Mouse (Mus musculus) lung, embryonic 14.5 days (tissue): ENCODE measurements around the gene Malsu1. TPM values are rescaled to one million over a fixed set of nuclear protein-coding genes. Genes with fewer than 3 reads are reported as not detected.

Experiments
- ATAC-seq: fragments of 200-750 bp; cut with Nextera tagmentation; 2 replicates; pipeline ENCODE4 v1.8.0; 2017; ENCODE audit warnings: mild to moderate bottlenecking, moderate TSS enrichment, moderate library complexity; ENCODE audit not compliant: insufficient read depth
- DNase-seq: peaks from one replicate; pipeline ENCODE4 v3.0.0-alpha.2; 2015
- H3K27ac ChIP-seq: fragments of 300-500 bp; sonication (generic); 2 replicates; pipeline ENCODE4 v1.5.1; 2014; ENCODE audit warnings: low read depth, mild to moderate bottlenecking, moderate library complexity
- H3K27me3 ChIP-seq: fragments of 300-500 bp; sonication (generic); 2 replicates; pipeline ENCODE4 v1.6.1; 2014; ENCODE audit warnings: low read length, control low read depth; ENCODE audit not compliant: insufficient read depth
- H3K36me3 ChIP-seq: fragments of 300-500 bp; sonication (generic); 2 replicates; pipeline ENCODE4 v1.6.1; 2014; ENCODE audit warnings: control low read depth; ENCODE audit not compliant: insufficient read depth
- H3K4me1 ChIP-seq: fragments of 300-500 bp; sonication (generic); 2 replicates; pipeline ENCODE4 v1.6.1; 2014; ENCODE audit warnings: antibody characterized with exemption, control low read depth; ENCODE audit not compliant: insufficient read depth
- H3K4me2 ChIP-seq: fragments of 300-500 bp; sonication (generic); 2 replicates; pipeline ENCODE4 v1.6.1; 2014; ENCODE audit warnings: mild to moderate bottlenecking
- H3K4me3 ChIP-seq: fragments of 300-500 bp; sonication (generic); 2 replicates; pipeline ENCODE4 v1.5.1; 2014; ENCODE audit warnings: low read depth, low read length
- H3K9ac ChIP-seq: fragments of 300-500 bp; sonication (generic); 2 replicates; pipeline ENCODE4 v1.6.1; 2014
- H3K9me3 ChIP-seq: fragments of 300-500 bp; sonication (generic); 2 replicates; pipeline ENCODE4 v1.6.1; 2016; ENCODE audit warnings: low read depth, low read length, control low read depth
- CTCF ChIP-seq: IDR thresholded peaks from 2 replicates; pipeline ENCODE4 v1.5.1; 2016; ENCODE audit warnings: antibody characterized with exemption, low read depth
- WGBS: fragments of 180-500 bp; shearing (Covaris S2); extraction: QIAGEN DNeasy Blood & Tissue Kit; methylation state at CpG from one replicate; pipeline ENCODE4 v1.1.7; 2014; 5-methylcytosine and 5-hydroxymethylcytosine counted together
- polyA plus RNA-seq: library from polyadenylated mRNA; unstranded; fragments of >200 nt; fragmentation: Nextera tagmentation; extraction: Ambion mirVana; gene quantifications from 2 replicates; pipeline ENCODE4 v1.2.1, GENCODE M21; 2014

Gene Malsu1
- polyA plus RNA-seq, 1 experiment from 2014 or later, result 69.7 TPM

DNA sequence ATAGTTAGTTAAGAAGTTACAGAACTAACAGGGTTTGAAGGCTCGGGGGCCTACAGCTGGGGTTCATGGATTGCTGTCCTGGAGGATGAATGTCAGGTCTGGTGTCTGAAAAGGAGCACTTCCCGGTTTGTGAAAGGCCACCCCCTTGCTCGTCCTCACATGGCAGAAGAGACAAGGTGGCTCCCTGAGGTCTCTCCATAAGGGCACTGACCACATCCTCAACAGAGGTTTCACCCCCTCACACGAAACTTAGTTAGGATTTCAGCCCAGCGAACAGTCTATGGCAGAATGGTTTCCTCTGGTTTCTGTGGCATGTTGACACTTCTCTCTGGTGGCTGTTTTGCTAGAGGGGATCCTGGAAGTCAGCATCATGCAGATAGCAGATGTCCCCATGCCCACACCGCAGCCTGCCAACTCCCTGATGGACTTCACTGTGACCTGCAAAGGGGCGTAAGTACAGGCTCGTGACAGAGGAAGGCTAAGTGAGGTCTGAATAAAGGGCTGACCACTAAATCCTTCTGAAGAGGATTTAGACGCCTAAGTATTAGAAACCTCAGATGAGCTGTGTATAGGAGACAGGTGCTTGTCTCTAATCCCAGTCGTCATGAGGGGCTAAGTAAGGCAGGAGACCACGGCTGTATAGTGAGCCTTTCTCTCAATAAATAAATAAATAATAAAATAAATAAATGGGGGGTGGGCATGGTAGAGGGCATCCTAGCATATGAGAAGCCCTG lies 22.8 kb upstream of the Malsu1 start:
- H3K36me3 ChIP-seq, result no peaks in the 10 kb centered on the region
- ATAC-seq, result no peak
- no peak overlapping the region for H3K27ac ChIP-seq
- H3K27me3 ChIP-seq, result no peaks in the 10 kb centered on the region
- no peak overlapping the region for H3K9ac ChIP-seq
- H3K4me2 ChIP-seq, result no peak overlapping the region
- no peaks in the 10 kb centered on the region for H3K9me3 ChIP-seq
- no peak for TF ChIP-seq CTCF
- H3K4me3 ChIP-seq, result no peak overlapping the region
- WGBS, result 68% methylated on average over 11 of the region's 11 CpGs
- DNase-seq, result no peak
- no peaks in the 10 kb centered on the region for H3K4me1 ChIP-seq

DNA sequence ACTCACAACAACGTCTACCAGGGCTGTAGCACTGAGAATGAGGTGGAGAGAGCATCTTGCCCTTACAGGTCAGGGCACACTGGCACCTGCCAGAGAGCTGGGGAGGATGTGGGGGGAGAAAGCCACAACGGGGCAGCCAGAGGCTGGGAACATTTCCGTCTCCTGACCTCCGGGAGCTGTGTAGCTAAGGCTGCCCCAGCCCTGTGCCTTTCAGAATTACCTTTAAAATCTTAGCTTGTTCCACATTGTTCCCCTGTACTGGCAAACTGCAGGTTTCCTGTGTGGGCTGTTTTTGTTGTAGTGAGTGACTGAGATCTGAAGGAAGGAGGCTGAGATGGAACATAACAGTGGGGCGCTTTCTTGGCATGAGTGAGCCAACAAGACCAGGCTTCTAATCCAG lies 21.4 kb upstream of the Malsu1 start:
- ATAC-seq (no peak), DNase-seq (no peak)
- Histone ChIP-seq H3K27me3 (no peaks in the 10 kb centered on the region), H3K4me2 (no peak overlapping the region), H3K4me3 (no peak overlapping the region), H3K9ac (no peak overlapping the region), H3K4me1 (no peaks in the 10 kb centered on the region), H3K36me3 (no peaks in the 10 kb centered on the region), H3K9me3 (no peaks in the 10 kb centered on the region), H3K27ac (no peak overlapping the region)
- no peak for TF ChIP-seq CTCF
- WGBS, result 44% methylated on average over 5 of the region's 5 CpGs

DNA sequence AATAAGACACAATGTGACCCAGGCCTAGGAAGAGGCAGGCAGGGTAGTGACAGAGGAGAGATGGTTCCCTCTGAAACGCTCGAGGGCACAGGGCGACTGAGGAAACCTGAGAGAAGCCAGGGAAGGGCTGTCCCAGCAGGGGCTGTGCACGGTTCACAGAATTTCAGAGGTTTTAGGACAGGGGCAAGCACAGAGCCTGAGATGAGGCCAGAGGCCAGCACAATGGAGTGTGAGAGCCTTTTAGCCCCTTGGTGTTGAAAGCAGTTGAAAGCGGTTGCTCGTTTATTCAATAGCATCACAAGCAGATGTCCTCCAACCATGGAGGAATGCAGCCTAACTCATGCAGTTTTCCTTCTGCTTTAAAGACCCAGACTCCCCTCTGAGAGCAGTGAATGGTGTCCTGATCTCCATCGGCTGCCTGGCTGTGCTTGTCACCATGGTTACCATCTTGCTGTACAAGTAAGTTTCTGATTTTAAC lies 18.3 kb upstream of the Malsu1 start:
- no peaks in the 10 kb centered on the region for H3K4me1 ChIP-seq
- no peak overlapping the region for H3K4me3 ChIP-seq
- H3K27me3 ChIP-seq, result no peaks in the 10 kb centered on the region
- TF ChIP-seq CTCF, result no peak
- no peak overlapping the region for H3K27ac ChIP-seq
- no peak for ATAC-seq
- WGBS, result 26% methylated on average over 7 of the region's 7 CpGs
- no peak overlapping the region for H3K4me2 ChIP-seq
- H3K36me3 ChIP-seq, result no peaks in the 10 kb centered on the region
- no peak for DNase-seq
- H3K9ac ChIP-seq, result no peak overlapping the region
- H3K9me3 ChIP-seq, result no peaks in the 10 kb centered on the region

DNA sequence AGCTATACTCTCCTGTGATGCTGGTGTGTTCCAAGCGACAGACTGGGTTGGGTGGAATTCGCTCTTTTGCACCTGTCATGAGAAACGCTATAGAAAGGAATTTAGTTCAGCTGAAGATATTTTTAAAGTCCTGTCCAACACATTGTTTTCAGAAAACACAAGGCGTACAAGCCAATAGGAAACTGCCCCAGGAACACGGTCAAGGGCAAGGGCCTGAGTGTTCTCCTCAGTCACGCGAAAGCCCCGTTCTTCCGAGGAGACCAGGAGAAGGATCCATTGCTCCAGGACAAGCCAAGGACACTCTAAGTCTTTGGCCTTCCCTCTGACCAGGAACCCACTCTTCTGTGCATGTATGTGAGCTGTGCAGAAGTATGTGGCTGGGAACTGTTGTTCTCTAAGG lies 17.6 kb upstream of the Malsu1 start:
- no peak overlapping the region for H3K4me2 ChIP-seq
- ATAC-seq, result no peak
- H3K9me3 ChIP-seq, result no peaks in the 10 kb centered on the region
- H3K9ac ChIP-seq, result no peak overlapping the region
- 76% methylated on average over 9 of the region's 9 CpGs for WGBS
- no peak for TF ChIP-seq CTCF
- H3K4me1 ChIP-seq, result no peaks in the 10 kb centered on the region
- H3K4me3 ChIP-seq, result no peak overlapping the region
- no peak overlapping the region for H3K27ac ChIP-seq
- no peak for DNase-seq
- no peaks in the 10 kb centered on the region for H3K36me3 ChIP-seq
- no peaks in the 10 kb centered on the region for H3K27me3 ChIP-seq

DNA sequence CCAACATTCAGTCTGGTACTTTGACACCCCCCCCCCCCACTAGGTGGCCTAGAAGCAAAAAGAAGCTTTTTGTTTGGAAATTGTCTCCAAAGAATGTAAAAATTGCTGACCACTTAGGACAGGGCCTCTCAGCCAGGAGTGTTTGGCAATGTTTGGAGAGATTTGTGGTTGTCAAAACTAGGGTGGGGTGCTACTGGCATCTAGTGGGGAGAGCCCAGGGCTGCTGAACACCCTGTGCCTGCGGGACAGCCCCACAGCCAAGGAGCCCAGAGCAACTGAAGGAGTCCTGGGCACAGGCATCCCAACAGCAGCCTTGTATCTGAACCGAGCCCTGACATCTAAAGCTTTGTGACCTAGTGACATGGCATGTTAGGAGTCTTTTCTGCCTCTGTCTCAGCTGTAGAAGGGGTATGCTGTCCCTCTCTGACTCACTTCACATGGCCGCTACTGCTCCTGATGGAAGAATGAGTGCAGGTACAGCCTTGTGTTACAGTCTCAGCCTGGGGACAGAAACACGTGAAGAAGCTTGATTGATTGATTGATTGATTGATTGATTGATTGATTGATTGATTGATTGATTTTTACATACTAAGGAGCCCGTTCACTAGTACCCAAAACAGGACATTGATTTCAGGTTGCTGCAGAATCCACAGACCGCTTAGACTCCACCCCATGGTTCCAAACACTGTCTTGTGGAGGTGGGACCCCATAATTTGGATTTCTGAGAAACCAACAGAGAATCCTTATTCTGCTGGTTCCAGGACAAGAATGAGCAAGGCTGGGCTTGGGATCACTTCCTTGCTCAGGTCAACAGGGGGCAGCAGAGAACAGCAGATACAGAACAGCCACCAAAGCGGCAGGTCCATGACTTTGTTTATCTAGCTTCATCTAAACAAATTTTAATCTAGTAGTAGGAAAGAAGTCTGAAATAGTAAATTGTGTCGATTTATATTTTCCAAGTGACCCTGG lies 16.3 kb upstream of the Malsu1 start:
- no peak; the same call in 1 of the 2 replicates for ATAC-seq
- peak; percentile 88 for TF ChIP-seq CTCF

DNA sequence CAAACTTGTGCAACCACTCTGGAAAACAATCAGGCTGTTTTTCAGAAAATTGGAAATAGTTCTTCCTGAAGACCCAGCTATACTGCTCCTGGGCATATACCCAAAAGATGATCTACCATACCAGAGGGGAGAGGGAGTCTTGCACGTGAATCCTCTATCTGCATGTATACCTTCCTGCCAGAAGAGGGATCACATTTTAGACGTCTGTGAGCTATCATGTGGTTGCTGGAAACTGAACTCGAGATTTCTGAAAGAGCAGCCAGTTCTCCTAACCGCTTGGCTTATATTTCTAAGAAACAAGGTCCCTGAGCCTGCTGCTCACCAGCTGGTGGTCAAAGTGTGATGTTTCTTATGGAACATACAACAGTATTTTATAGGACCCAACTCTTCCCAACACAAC lies 5.2 kb upstream of the Malsu1 start:
- Histone ChIP-seq H3K27ac (no peak overlapping the region), H3K36me3 (no peaks in the 10 kb centered on the region), H3K9ac (no peak overlapping the region), H3K9me3 (no peaks in the 10 kb centered on the region), H3K27me3 (no peaks in the 10 kb centered on the region), H3K4me1 (no peaks in the 10 kb centered on the region; the same call in 1 of the 2 replicates), H3K4me3 (no peak overlapping the region), H3K4me2 (no peak overlapping the region)
- ATAC-seq (no peak), DNase-seq (no peak)
- no peak for TF ChIP-seq CTCF
- 45% methylated on average over 4 of the region's 4 CpGs for WGBS

More for the DNA sequence above, 16.3 kb upstream of the Malsu1 start:
- H3K4me1 ChIP-seq, result no peaks in the 10 kb centered on the region
- H3K27me3 ChIP-seq, result no peaks in the 10 kb centered on the region
- H3K4me2 ChIP-seq, result no peak overlapping the region
- H3K4me3 ChIP-seq, result no peak overlapping the region
- no peak overlapping the region for H3K9ac ChIP-seq
- H3K36me3 ChIP-seq, result no peaks in the 10 kb centered on the region
- 34% methylated on average over 8 of the region's 8 CpGs for WGBS
- H3K27ac ChIP-seq, result no peak overlapping the region
- peak; percentile 88 for DNase-seq
- H3K9me3 ChIP-seq, result no peaks in the 10 kb centered on the region

DNA sequence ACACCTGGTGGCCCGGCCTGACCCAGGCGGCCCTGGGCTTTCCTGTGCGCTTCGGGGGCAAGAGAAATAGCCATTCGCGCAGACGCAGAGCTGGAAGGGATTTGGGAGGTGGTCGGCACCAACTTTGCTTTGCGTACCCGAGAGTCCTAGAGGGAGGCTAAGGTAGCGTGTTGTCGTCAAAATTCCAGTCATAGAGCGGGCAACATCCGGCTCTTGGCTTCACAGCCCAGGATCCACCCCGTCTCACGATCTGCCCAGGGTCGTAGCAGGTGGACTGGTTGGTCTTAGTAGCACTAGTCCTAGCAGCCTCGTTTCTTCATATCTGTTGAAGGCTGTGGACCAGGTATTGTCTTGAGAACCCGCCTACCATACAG lies 509 bp downstream of the Malsu1 start:
- DNase-seq (no peak), ATAC-seq (peak; percentile 77)
- WGBS, result 1% methylated on average over 19 of the region's 19 CpGs
- peak overlapping the region; percentile 92 for H3K4me2 ChIP-seq
- H3K27me3 ChIP-seq, result no peaks in the 10 kb centered on the region
- TF ChIP-seq CTCF, result no peak
- peak overlapping the region; percentile 96 for H3K4me3 ChIP-seq
- H3K9me3 ChIP-seq, result no peaks in the 10 kb centered on the region
- H3K4me1 ChIP-seq, result peaks cover 4% of the 10 kb centered on the region; the same call in 1 of the 2 replicates
- H3K27ac ChIP-seq, result peak overlapping the region; percentile 86
- H3K9ac ChIP-seq, result peak overlapping the region; percentile 93
- no peaks in the 10 kb centered on the region for H3K36me3 ChIP-seq
